ENCODE assay signal across 11 mouse cellular contexts in the genomic region with DNA sequence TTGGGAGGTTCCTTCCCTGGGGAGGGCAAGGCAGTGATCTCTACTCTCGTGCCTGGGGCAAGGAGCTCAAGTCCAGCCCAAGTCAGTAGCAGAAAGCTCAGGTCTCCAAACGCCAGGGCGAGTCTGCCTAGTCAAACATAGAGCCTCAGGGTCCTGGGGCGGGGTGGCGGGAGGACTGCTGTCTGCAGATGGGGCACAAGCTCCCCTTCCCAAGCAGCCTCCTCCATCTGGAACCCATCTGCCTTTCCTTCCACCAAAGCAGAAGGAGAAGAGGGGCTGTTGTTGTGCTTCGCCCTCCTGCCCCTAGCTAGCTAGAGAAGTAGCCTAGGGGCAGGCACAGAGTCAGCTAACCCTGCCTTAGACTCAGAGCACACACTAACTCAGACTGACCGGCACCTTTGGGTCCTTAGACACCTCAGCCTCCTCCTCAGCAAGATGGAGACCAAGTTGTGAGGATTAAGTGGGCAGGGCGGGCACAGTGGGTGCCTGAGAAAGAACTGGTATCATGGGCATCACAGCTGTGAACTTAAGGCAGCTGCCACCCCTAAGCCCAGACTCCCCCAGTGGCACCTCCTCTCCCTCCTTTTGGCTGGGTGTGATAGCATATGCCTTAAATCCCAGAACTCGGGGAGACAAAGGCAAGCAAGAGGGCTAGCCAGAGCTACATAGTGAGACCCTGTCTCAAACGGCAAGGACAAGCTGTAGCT. TPM values are rescaled to one million over a fixed set of nuclear protein-coding genes. Genes with fewer than 3 reads are reported as not detected.
A peak's percentile ranks its signal among the peaks of the same experiment; 100 is the strongest.
DNase-seq lines count a peak whose midpoint lies in the region; ATAC-seq and TF ChIP-seq lines count a peak whose summit lies in the region.
"Had no signal": no experiment of that assay in that cellular context is flagged by ENCODE, and none has a peak within 500 bp of the region (broad histone marks: within the 10 kb centered on the region; RNA-seq: fewer than 3 reads in every experiment).

No protein-coding gene starts in this region.

- 70% methylated on average over 10 of the region's 10 CpGs for WGBS in kidney, adult 2 months
- WGBS in limb, embryonic 14.5 days: 39% methylated on average over 10 of the region's 10 CpGs

- no peak overlapping the region for H3K9ac ChIP-seq in limb, embryonic 14.5 days (ENCODE audit: low read depth, low read length, severe bottlenecking)

- 0 out of 2 replicates have a peak overlapping the region, but pooled peaks have one; percentile 17 for H3K27ac ChIP-seq in kidney, adult 2 months (ENCODE audit: insufficient read depth, low read depth, low read length)
- 0 out of 2 replicates have a peak overlapping the region, but pooled peaks have one; percentile 11 for H3K27ac ChIP-seq in brown adipose tissue, adult 24 weeks (replicated peaks; ENCODE audit: low read depth, low read length)
- H3K27ac ChIP-seq in limb, embryonic 14.5 days (replicated peaks; ENCODE audit: low read depth, low read length): peak overlapping the region; percentile 63

- 0 out of 2 replicates have a peak overlapping the region, but pooled peaks have one; percentile 10 for H3K4me2 ChIP-seq in limb, embryonic 14.5 days (replicated peaks; ENCODE audit: low read depth, low read length, severe bottlenecking)

- DNase-seq in kidney, adult 2 months: no peak
- DNase-seq in kidney, postnatal 36 days: no peak
- peak; percentile 14 for DNase-seq in embryo, embryonic 11.5 days (ENCODE audit: low read depth, low spot score)
- DNase-seq in limb, embryonic 14.5 days (ENCODE audit: low spot score): no peak
- DNase-seq in cerebellum, adult 8-10 months: no peak
- no peak for DNase-seq in ovary, postnatal 36 days (ENCODE audit: low spot score)
- DNase-seq: gastrocnemius, postnatal 36 days; kidney, adult 9 months; thymus, adult 18-20 months had no signal

- ATAC-seq in limb, embryonic 14.5 days (ENCODE audit: low FRiP score, low read depth): no peak
- ATAC-seq: activated CD4-positive, CD25-positive, alpha-beta regulatory T cell, adult 4 months had no signal

- no peaks in the 10 kb centered on the region for H3K27me3 ChIP-seq in kidney, adult 2 months (replicated peaks; ENCODE audit: control insufficient read depth, insufficient read depth, low read length)
- no peaks in the 10 kb centered on the region for H3K27me3 ChIP-seq in limb, embryonic 14.5 days (ENCODE audit: control insufficient read depth, insufficient read depth, low read length)

- no peak for TF ChIP-seq POLR2A in kidney, adult 2 months (IDR thresholded peaks at IDR 0.05; ENCODE audit: low read depth, low read length)
- no peak for TF ChIP-seq POLR2A in limb, embryonic 14.5 days (IDR thresholded peaks at IDR 0.05; ENCODE audit: borderline replicate concordance, extremely low read depth, insufficient read depth, insufficient read length)

- H3K36me3 ChIP-seq in kidney, adult 2 months (ENCODE audit: control insufficient read depth, insufficient read depth, low read length): no peaks in the 10 kb centered on the region
- peaks cover 4% of the 10 kb centered on the region; the same call in 1 of the 2 replicates for H3K36me3 ChIP-seq in limb, embryonic 14.5 days (ENCODE audit: control insufficient read depth, insufficient read depth, low read length)

- H3K4me3 ChIP-seq in kidney, adult 2 months (ENCODE audit: insufficient read depth, low read depth, low read length): no peak overlapping the region
- H3K4me3 ChIP-seq in brown adipose tissue, adult 24 weeks (ENCODE audit: insufficient read depth, low read depth, low read length): no peak overlapping the region
- H3K4me3 ChIP-seq in limb, embryonic 14.5 days (replicated peaks; ENCODE audit: low read length): no peak overlapping the region

- no peak for TF ChIP-seq CTCF in kidney, adult 2 months (conservative IDR thresholded peaks at IDR 0.05; ENCODE audit: insufficient read depth, insufficient read length, low read depth, low read length)

- no peaks in the 10 kb centered on the region for H3K9me3 ChIP-seq in limb, embryonic 14.5 days (ENCODE audit: control insufficient read depth, low read length)

- peaks cover 28% of the 10 kb centered on the region for H3K4me1 ChIP-seq in kidney, adult 2 months (ENCODE audit: control insufficient read depth, insufficient read depth, low read length)
- H3K4me1 ChIP-seq in brown adipose tissue, adult 24 weeks (ENCODE audit: control insufficient read depth, insufficient read depth, insufficient read length, low read length): peaks cover 11% of the 10 kb centered on the region
- peaks cover 24% of the 10 kb centered on the region for H3K4me1 ChIP-seq in limb, embryonic 14.5 days (ENCODE audit: control insufficient read depth, insufficient read depth, low read length)

RNA-seq across cellular contexts. Expression of a gene that starts 26.4 kb away (rescaled TPM):
- 107 and 109 TPM in 2 replicates for polyA plus RNA-seq in kidney, adult 2 months (2012; rRNA removed)
- polyA plus RNA-seq in brown adipose tissue, adult 24 weeks (2012; ENCODE audit: insufficient read depth, insufficient read length, missing spikeins): 7.5 and 8.8 TPM in 2 replicates
- polyA plus RNA-seq in limb, embryonic 14.5 days (2012; rRNA removed): 151 and 192 TPM in 2 replicates
- polyA plus RNA-seq in limb, embryonic 14.5 days (2014; fragmentation: Nextera tagmentation; extraction: Ambion mirVana): 134 and 141 TPM in 2 replicates

Comparison
In these comparisons a context has a peak if more than half of its experiments do, and no peak if none do; other contexts are left out.
1. H3K27ac ChIP-seq: peak in every context shown above with its lines; median percentile 63 in limb, embryonic 14.5 days; 17 in kidney, adult 2 months; 11 in brown adipose tissue, adult 24 weeks.
2. RNA of a gene that starts 26.4 kb away (polyA plus RNA-seq): 134 to 192 TPM in limb, embryonic 14.5 days and 107 to 109 TPM in kidney, adult 2 months; 7.5 to 8.8 TPM in brown adipose tissue, adult 24 weeks; every median in the first group is over 10 times any median in the second.